Mouse (Mus musculus) embryo, embryonic 10.5 days (tissue): ENCODE measurements at regions not wholly inside any gene's neighbourhood (a gene's known extent, or its start where the extent isn't known, plus 50 kb on each side); places are given as distances from the start of the nearest gene placed in this dataset.
"Not testable (repeated sequence)": the region's sequence is repeated elsewhere in the genome, so short reads cannot be mapped to it uniquely, and the experiment has no call there.

Experiments used
- DNase-seq: peaks from one replicate; pipeline ENCODE4 v3.0.0-alpha.2; 2015; ENCODE audit warnings: low spot score

- not testable (repeated sequence) for DNase-seq
Measured at GRCm38 (mm10) chr13:103620958-103621357, 153.4 kb downstream of the Srek1 start.

- DNase-seq = no peak
Measured at GRCm38 (mm10) chr13:103613333-103613725, 161.1 kb downstream of the Srek1 start.

- peak; percentile 34 for DNase-seq
Measured at GRCm38 (mm10) chr13:103612720-103613332, 161.6 kb downstream of the Srek1 start.

- no peak for DNase-seq
Measured at GRCm38 (mm10) chr13:103602302-103602701, 172.1 kb downstream of the Srek1 start.

GRCm38 (mm10) chr13:103592371-103592770 lies 182.0 kb downstream of the Srek1 start:
- DNase-seq = no peak

- DNase-seq = no peak
Measured at GRCm38 (mm10) chr13:103591874-103592273, 182.5 kb downstream of the Srek1 start.

- DNase-seq = not testable (repeated sequence)
Measured at GRCm38 (mm10) chr13:103591381-103591780, 183.0 kb downstream of the Srek1 start.

GRCm38 (mm10) chr13:103589646-103590045 lies 184.8 kb downstream of the Srek1 start:
- no peak for DNase-seq

- no peak for DNase-seq
Measured at GRCm38 (mm10) chr13:103576856-103577255, 197.6 kb downstream of the Srek1 start.

GRCm38 (mm10) chr13:103564715-103565114 lies 209.7 kb downstream of the Srek1 start:
- no peak for DNase-seq

GRCm38 (mm10) chr13:103561795-103562705 lies 212.4 kb downstream of the Srek1 start:
- DNase-seq = no peak

GRCm38 (mm10) chr13:103558915-103559314 lies 215.5 kb downstream of the Srek1 start:
- DNase-seq = no peak

GRCm38 (mm10) chr13:103539577-103539976 lies 205.3 kb upstream of the Mast4 start:
- no peak for DNase-seq

GRCm38 (mm10) chr13:103513825-103514224 lies 179.5 kb upstream of the Mast4 start:
- DNase-seq = no peak

- no peak for DNase-seq
Measured at GRCm38 (mm10) chr13:103512476-103512875, 178.2 kb upstream of the Mast4 start.

GRCm38 (mm10) chr13:103504987-103505386 lies 170.7 kb upstream of the Mast4 start:
- no peak for DNase-seq

GRCm38 (mm10) chr13:103499376-103499775 lies 165.1 kb upstream of the Mast4 start:
- DNase-seq = no peak

GRCm38 (mm10) chr13:103494371-103494770 lies 160.1 kb upstream of the Mast4 start:
- no peak for DNase-seq

- no peak for DNase-seq
Measured at GRCm38 (mm10) chr13:103493567-103493966, 159.3 kb upstream of the Mast4 start.

- DNase-seq = no peak
Measured at GRCm38 (mm10) chr13:103490049-103490448, 155.8 kb upstream of the Mast4 start.

GRCm38 (mm10) chr13:103484092-103484491 lies 149.8 kb upstream of the Mast4 start:
- no peak for DNase-seq

GRCm38 (mm10) chr13:103483392-103483791 lies 149.1 kb upstream of the Mast4 start:
- no peak for DNase-seq

- DNase-seq = no peak
Measured at GRCm38 (mm10) chr13:103476328-103476727, 142.0 kb upstream of the Mast4 start.
